Mouse (Mus musculus): ENCODE data around the gene Hist1h4k.
"Not testable (repeated sequence)": the region's sequence is repeated elsewhere in the genome, so short reads cannot be mapped to it uniquely, and the experiment has no call there.

Hist1h4k gene

DNA sequence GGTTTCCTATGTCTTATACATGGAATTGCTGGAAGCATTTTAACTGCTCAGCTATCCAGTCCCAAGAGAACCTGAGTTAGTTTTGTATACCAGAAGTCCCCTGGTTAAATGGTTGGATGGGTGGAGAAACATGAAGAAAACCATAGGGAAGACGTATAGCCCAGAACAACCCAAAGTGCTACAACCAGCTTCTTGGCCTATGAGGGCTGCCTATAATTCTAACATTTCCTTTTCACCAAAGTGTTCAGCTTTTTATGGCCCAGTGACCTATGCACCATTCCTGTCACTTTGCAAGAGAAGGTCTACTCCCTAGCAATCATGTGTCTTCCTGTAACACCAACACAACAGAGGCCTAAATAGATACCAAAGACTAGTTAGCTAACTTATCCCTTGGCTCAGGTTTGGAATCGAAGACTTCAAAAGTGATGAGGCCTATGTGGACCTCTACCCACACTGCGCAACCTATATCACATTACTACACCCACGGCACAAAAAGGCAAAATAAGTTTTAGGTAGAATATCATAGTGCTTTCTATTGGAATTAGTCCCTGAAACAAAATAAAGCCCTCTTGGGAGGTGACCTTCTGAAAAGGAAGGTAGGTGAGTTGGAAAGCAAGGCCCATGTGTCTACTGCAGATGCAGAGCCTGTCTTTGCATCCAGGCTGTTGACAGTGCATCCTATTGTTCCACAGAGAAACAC, 31.8 kb downstream of the Hist1h4k start:
- DNase-seq, result no peak

DNA sequence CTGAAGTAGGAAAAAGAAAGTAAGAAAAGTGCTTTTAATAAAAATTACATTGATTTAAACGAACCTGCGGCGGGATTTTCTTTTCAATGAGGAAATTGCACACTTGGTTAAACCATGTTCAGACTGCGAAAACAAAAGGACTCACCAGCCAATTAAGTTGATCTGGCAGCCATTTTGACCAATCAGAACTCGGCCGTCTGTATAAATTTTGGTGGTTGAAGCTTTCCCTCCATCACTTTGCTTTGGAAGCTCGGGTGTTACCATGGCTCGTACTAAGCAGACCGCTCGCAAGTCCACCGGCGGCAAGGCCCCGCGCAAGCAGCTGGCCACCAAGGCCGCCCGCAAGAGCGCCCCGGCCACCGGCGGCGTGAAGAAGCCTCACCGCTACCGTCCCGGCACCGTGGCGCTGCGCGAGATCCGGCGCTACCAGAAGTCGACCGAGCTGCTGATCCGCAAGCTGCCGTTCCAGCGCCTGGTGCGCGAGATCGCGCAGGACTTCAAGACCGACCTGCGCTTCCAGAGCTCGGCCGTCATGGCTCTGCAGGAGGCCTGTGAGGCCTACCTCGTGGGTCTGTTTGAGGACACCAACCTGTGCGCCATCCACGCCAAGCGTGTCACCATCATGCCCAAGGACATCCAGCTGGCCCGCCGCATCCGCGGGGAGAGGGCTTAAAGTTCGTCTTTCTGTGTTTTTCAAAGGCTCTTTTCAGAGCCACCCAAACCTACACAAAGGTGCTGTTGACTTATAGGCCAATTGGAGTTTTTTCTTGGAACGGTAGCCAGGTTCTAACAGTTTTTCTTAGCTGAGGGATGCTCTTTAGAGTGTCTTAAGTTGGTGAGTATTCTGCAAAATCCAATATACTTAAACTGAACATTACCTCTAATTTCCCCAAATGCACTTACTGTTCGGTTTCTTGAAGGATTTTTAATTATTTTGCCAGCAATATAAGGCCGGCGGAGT, 32.6 kb downstream of the Hist1h4k start, which contains the start of gene Hist1h3h:
Hist1h3h (plus strand) TSS at position 263 of the 961 bp plus-strand sequence.
- peak; percentile 79 for DNase-seq

GRCm38 (mm10) chr13:21716540-21717391, 33.5 kb downstream of the Hist1h4k start:
- not testable (repeated sequence) for DNase-seq

- DNase-seq, result peak; percentile 77
Measured at GRCm38 (mm10) chr13:21715864-21716539, 34.3 kb downstream of the Hist1h4k start, which contains the start of the genes Hist1h2bl and Hist1h2ai. Gene Hist1h2bl (minus strand): TSS chr13:21716143. Gene Hist1h2ai (plus strand): TSS chr13:21716422.

- no peak for DNase-seq
Measured at GRCm38 (mm10) chr13:21715131-21715863, 35.0 kb downstream of the Hist1h4k start.

- DNase-seq, result peak; percentile 62
Measured at GRCm38 (mm10) chr13:21714725-21715124, 35.6 kb downstream of the Hist1h4k start.

DNA sequence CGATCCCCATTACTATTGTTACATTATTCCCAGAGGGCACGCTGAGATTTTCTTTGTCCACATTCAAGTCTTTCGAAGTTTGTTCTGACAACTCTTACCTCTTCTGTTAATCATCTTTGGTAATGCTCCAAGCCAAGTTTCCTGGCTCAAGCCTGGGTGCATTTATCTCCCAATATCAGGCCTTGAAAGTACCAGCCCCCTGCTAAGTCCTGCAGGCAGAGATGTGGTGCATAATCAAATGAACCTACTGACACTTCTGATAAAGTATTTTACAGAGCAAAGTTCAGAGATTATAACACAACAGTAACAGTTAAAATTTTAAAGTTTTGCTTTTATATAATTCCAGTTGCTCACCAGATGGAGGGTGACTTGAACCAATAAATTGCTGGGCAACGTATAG, 38.6 kb downstream of the Hist1h4k start:
- DNase-seq, result no peak

GRCm38 (mm10) chr13:21710821-21711525, 39.3 kb downstream of the Hist1h4k start:
- DNase-seq, result peak; percentile 83

GRCm38 (mm10) chr13:21710031-21710711, 40.1 kb downstream of the Hist1h4k start:
- DNase-seq, result peak; percentile 93

- DNase-seq, result no peak
Measured at GRCm38 (mm10) chr13:21706669-21707068, 43.6 kb downstream of the Hist1h4k start.
